Mouse (Mus musculus): ENCODE measurements around the gene Cdc26.

Gene Cdc26

GRCm38 (mm10) chr4:62408601-62409282 is at the start of gene Cdc26, which contains the start of gene Prpf4:
Gene Cdc26 (minus strand): TSS chr4:62408642.
Gene Prpf4 (plus strand): TSS chr4:62408797.
- peak; percentile 99 for DNase-seq

GRCm38 (mm10) chr4:62454995-62455394 is 46.6 kb upstream of the Cdc26 start:
- DNase-seq: peak; percentile 30

GRCm38 (mm10) chr4:62440986-62441385 is 32.5 kb upstream of the Cdc26 start:
- DNase-seq: no peak

- DNase-seq: peak; percentile 79
Measured at GRCm38 (mm10) chr4:62440544-62440943, 32.1 kb upstream of the Cdc26 start.

GRCm38 (mm10) chr4:62439793-62440192 is 31.4 kb upstream of the Cdc26 start:
- DNase-seq: no peak

- peak; percentile 84 for DNase-seq
Measured at GRCm38 (mm10) chr4:62437871-62438270, 29.4 kb upstream of the Cdc26 start.

- DNase-seq: no peak
Measured at GRCm38 (mm10) chr4:62437256-62437778, 28.9 kb upstream of the Cdc26 start.

GRCm38 (mm10) chr4:62435081-62435480 is 26.6 kb upstream of the Cdc26 start, which contains the start of gene Rnf183:
Gene Rnf183 (minus strand): TSS chr4:62435252.
- DNase-seq: peak; percentile 67

- DNase-seq: peak; percentile 61
Measured at GRCm38 (mm10) chr4:62433939-62434870, 25.8 kb upstream of the Cdc26 start.

GRCm38 (mm10) chr4:62431522-62431921 is 23.1 kb upstream of the Cdc26 start:
- no peak for DNase-seq

- no peak for DNase-seq
Measured at GRCm38 (mm10) chr4:62430678-62431077, 22.2 kb upstream of the Cdc26 start.

GRCm38 (mm10) chr4:62429616-62430015 is 21.2 kb upstream of the Cdc26 start:
- DNase-seq: no peak

GRCm38 (mm10) chr4:62427978-62428758 is 19.7 kb upstream of the Cdc26 start:
- no peak for DNase-seq

- DNase-seq: no peak
Measured at GRCm38 (mm10) chr4:62425891-62426290, 17.4 kb upstream of the Cdc26 start.

- DNase-seq: no peak
Measured at GRCm38 (mm10) chr4:62419091-62419490, 10.6 kb upstream of the Cdc26 start.

GRCm38 (mm10) chr4:62418448-62418847 is 10.0 kb upstream of the Cdc26 start:
- no peak for DNase-seq

- DNase-seq: no peak
Measured at GRCm38 (mm10) chr4:62411606-62412005, 3.2 kb upstream of the Cdc26 start.

- no peak for DNase-seq
Measured at GRCm38 (mm10) chr4:62410325-62410724, 1.9 kb upstream of the Cdc26 start.

GRCm38 (mm10) chr4:62409615-62410014 is 1.2 kb upstream of the Cdc26 start:
- DNase-seq: no peak

GRCm38 (mm10) chr4:62407730-62408582 is 486 bp downstream of the Cdc26 start:
- DNase-seq: peak; percentile 46

GRCm38 (mm10) chr4:62406133-62406532 is 2.3 kb downstream of the Cdc26 start:
- no peak for DNase-seq

- DNase-seq: no peak
Measured at GRCm38 (mm10) chr4:62398956-62399355, 9.5 kb downstream of the Cdc26 start.

All from kidney, adult 11 months (tissue).